Mouse (Mus musculus): ENCODE results near the gene Ptprd. TPM values are rescaled to one million over a fixed set of nuclear protein-coding genes. Genes with fewer than 3 reads are reported as not detected.

The Ptprd gene
- total and polyA plus RNA-seq, 3 experiments, result not detected

- no peak for TF ChIP-seq TAL1 (IDR thresholded peaks at IDR 0.05; ENCODE audit: low read length)
- no peak for TF ChIP-seq MAFK (IDR thresholded peaks at IDR 0.05; ENCODE audit: borderline replicate concordance, low read depth, low read length)
- no peak for TF ChIP-seq TCF12 (IDR thresholded peaks at IDR 0.05; ENCODE audit: low read depth, low read length)
- TF ChIP-seq RAD21 (IDR thresholded peaks at IDR 0.05; ENCODE audit: low read depth, low read length), result no peak
- no peak for TF ChIP-seq POLR2A (IDR thresholded peaks at IDR 0.05; ENCODE audit: control insufficient read depth in 1 of 2, insufficient read depth in 1 of 2, low read depth in 1 of 2, low read length in 2 of 2, poor library complexity in 1 of 2)
- no peak for TF ChIP-seq ZNF384 (IDR thresholded peaks at IDR 0.05; ENCODE audit: low read depth, low read length)
- TF ChIP-seq USF2 (IDR thresholded peaks at IDR 0.05; ENCODE audit: borderline replicate concordance in 1 of 2, insufficient read depth in 1 of 2, low read depth in 1 of 2, low read length in 2 of 2), result no peak
- no peak for TF ChIP-seq BHLHE40 (IDR thresholded peaks at IDR 0.05; ENCODE audit: borderline replicate concordance, low read depth, low read length)
- TF ChIP-seq GATA1 (IDR thresholded peaks at IDR 0.05; ENCODE audit: low read depth, low read length), result no peak
- TF ChIP-seq MAZ (IDR thresholded peaks at IDR 0.05; ENCODE audit: low read depth, low read length), result no peak
- TF ChIP-seq TBP (IDR thresholded peaks at IDR 0.05; ENCODE audit: low read depth, low read length), result no peak
- no peak for TF ChIP-seq POLR2AphosphoS2 (IDR thresholded peaks at IDR 0.05; ENCODE audit: low read length)
- TF ChIP-seq ETS1 (IDR thresholded peaks at IDR 0.05; ENCODE audit: low read depth, low read length), result no peak
- TF ChIP-seq MYC (IDR thresholded peaks at IDR 0.05; ENCODE audit: low read depth, low read length), result no peak
- no peak for TF ChIP-seq MEF2A (IDR thresholded peaks at IDR 0.05; ENCODE audit: extremely low read depth, insufficient replicate concordance, low read depth, low read length, poor library complexity, severe bottlenecking)
- no peak for TF ChIP-seq MXI1 (IDR thresholded peaks at IDR 0.05; ENCODE audit: low read depth, low read length)
- no peak for TF ChIP-seq SIN3A (IDR thresholded peaks at IDR 0.05; ENCODE audit: low read length)
- no peak for TF ChIP-seq ZC3H11A (IDR thresholded peaks at IDR 0.05; ENCODE audit: low read depth, low read length)
- no peak for TF ChIP-seq CHD2 (IDR thresholded peaks at IDR 0.05; ENCODE audit: low read length)
- TF ChIP-seq NELFE (IDR thresholded peaks at IDR 0.05; ENCODE audit: low read depth, low read length), result no peak
- Histone ChIP-seq H3K79me2 (ENCODE audit: control insufficient read depth, insufficient read depth, low read length, poor library complexity) (no peaks in the 10 kb centered on the region), H3K9ac (ENCODE audit: control insufficient read depth, low read depth, low read length, poor library complexity, severe bottlenecking) (no peak overlapping the region), H3K4me1 (ENCODE audit: control insufficient read depth in 1 of 2, insufficient read depth in 2 of 2, low read length in 2 of 2) (no peaks in the 10 kb centered on the region), H3K27ac (ENCODE audit: control insufficient read depth, low read depth, low read length) (no peak overlapping the region), H3K4me3 (ENCODE audit: control insufficient read depth in 1 of 2, insufficient read depth in 1 of 2, low read depth in 2 of 2, low read length in 2 of 2) (no peak overlapping the region), H3K9me3 (replicated peaks; ENCODE audit: insufficient read depth, low read length) (no peaks in the 10 kb centered on the region), H3K27me3 (ENCODE audit: control insufficient read depth in 1 of 2, insufficient read depth in 2 of 2, low read length in 2 of 2) (no peaks in the 10 kb centered on the region), H3K36me3 (ENCODE audit: control insufficient read depth in 1 of 2, insufficient read depth in 2 of 2, low read length in 2 of 2) (no peaks in the 10 kb centered on the region)
- DNase-seq (ENCODE audit: low read depth, low spot score), result no peak
These were observed 1762.9 kb downstream of the Ptprd start for GRCm38 (mm10) chr4:76448678-76449465.

GRCm38 (mm10) chr4:76447396-76447795, 1764.4 kb downstream of the Ptprd start:
- H3K4me3 ChIP-seq (ENCODE audit: control insufficient read depth in 1 of 2, insufficient read depth in 1 of 2, low read depth in 2 of 2, low read length in 2 of 2), result no peak overlapping the region
- H3K79me2 ChIP-seq (ENCODE audit: control insufficient read depth, insufficient read depth, low read length, poor library complexity), result no peaks in the 10 kb centered on the region
- TF ChIP-seq MAZ (IDR thresholded peaks at IDR 0.05; ENCODE audit: low read depth, low read length) (no peak), ZKSCAN1 (IDR thresholded peaks at IDR 0.05; ENCODE audit: low read depth, low read length) (no peak), KAT2A (conservative IDR thresholded peaks at IDR 0.05; ENCODE audit: low read depth, low read length) (no peak), GATA1 (IDR thresholded peaks at IDR 0.05; ENCODE audit: low read depth, low read length) (no peak), NELFE (IDR thresholded peaks at IDR 0.05; ENCODE audit: low read depth, low read length) (no peak), CHD1 (IDR thresholded peaks at IDR 0.05; ENCODE audit: low read depth, low read length) (no peak), ZMIZ1 (IDR thresholded peaks at IDR 0.05; ENCODE audit: low read depth, low read length) (no peak), ELF1 (IDR thresholded peaks at IDR 0.05; ENCODE audit: low read depth, low read length) (no peak), MEF2A (IDR thresholded peaks at IDR 0.05; ENCODE audit: extremely low read depth, insufficient replicate concordance, low read depth, low read length, poor library complexity, severe bottlenecking) (no peak), USF2 (IDR thresholded peaks at IDR 0.05; ENCODE audit: borderline replicate concordance in 1 of 2, insufficient read depth in 1 of 2, low read depth in 1 of 2, low read length in 2 of 2) (no peak)
- no peaks in the 10 kb centered on the region for H3K27me3 ChIP-seq (ENCODE audit: control insufficient read depth in 1 of 2, insufficient read depth in 2 of 2, low read length in 2 of 2)
- DNase-seq (ENCODE audit: low read depth, low spot score), result no peak
- no peaks in the 10 kb centered on the region for H3K36me3 ChIP-seq (ENCODE audit: control insufficient read depth in 1 of 2, insufficient read depth in 2 of 2, low read length in 2 of 2)
- no peak overlapping the region for H3K9ac ChIP-seq (ENCODE audit: control insufficient read depth, low read depth, low read length, poor library complexity, severe bottlenecking)
- H3K27ac ChIP-seq (ENCODE audit: control insufficient read depth, low read depth, low read length), result no peak overlapping the region
- H3K4me1 ChIP-seq (ENCODE audit: control insufficient read depth in 1 of 2, insufficient read depth in 2 of 2, low read length in 2 of 2), result no peaks in the 10 kb centered on the region
- H3K9me3 ChIP-seq (replicated peaks; ENCODE audit: insufficient read depth, low read length), result no peaks in the 10 kb centered on the region

Data from MEL (cell line).